Mouse (Mus musculus) heart, embryonic 15.5 days (tissue): ENCODE measurements around the gene Fam168a. TPM values are rescaled to one million over a fixed set of nuclear protein-coding genes. Genes with fewer than 3 reads are reported as not detected.

Source experiments
- ATAC-seq: fragments of 200-750 bp; cut with Nextera tagmentation; replicated peaks from 2 replicates; pipeline ENCODE4 v1.8.0; 2017; ENCODE audit warnings: low read depth, moderate TSS enrichment; ENCODE audit not compliant: insufficient number of reproducible peaks, insufficient read depth, low FRiP score
- H3K27ac ChIP-seq: fragments of 300-500 bp; sonication (generic); 2 replicates; pipeline ENCODE4 v1.5.1; 2015; ENCODE audit warnings: mild to moderate bottlenecking, inconsistent platforms
- H3K27me3 ChIP-seq: fragments of 300-500 bp; sonication (generic); 2 replicates; pipeline ENCODE4 v1.6.1; 2015; ENCODE audit warnings: inconsistent platforms
- H3K36me3 ChIP-seq: fragments of 300-500 bp; sonication (generic); 2 replicates; pipeline ENCODE4 v1.6.1; 2015; ENCODE audit warnings: mild to moderate bottlenecking, inconsistent platforms
- H3K4me1 ChIP-seq: fragments of 300-500 bp; sonication (generic); replicated peaks from 2 replicates; pipeline ENCODE4 v1.6.1; 2015; ENCODE audit warnings: inconsistent platforms
- H3K4me2 ChIP-seq: fragments of 300-500 bp; sonication (generic); 2 replicates; pipeline ENCODE4 v1.6.1; 2015; ENCODE audit warnings: inconsistent platforms, mild to moderate bottlenecking, moderate library complexity
- H3K4me3 ChIP-seq: fragments of 300-500 bp; sonication (generic); 2 replicates; pipeline ENCODE4 v1.5.1; 2015; ENCODE audit warnings: mild to moderate bottlenecking, inconsistent platforms
- H3K9ac ChIP-seq: fragments of 300-500 bp; sonication (generic); 2 replicates; pipeline ENCODE4 v1.6.1; 2015; ENCODE audit warnings: mild to moderate bottlenecking, inconsistent platforms
- H3K9me3 ChIP-seq: fragments of 300-500 bp; sonication (generic); replicated peaks from 2 replicates; pipeline ENCODE4 v1.6.1; 2016; ENCODE audit warnings: inconsistent platforms
- WGBS: fragments of 180-500 bp; shearing (Covaris S2); methylation state at CpG from one replicate; pipeline ENCODE4 v1.1.7; 2015; ENCODE audit warnings: mixed read lengths; 5-methylcytosine and 5-hydroxymethylcytosine counted together
- polyA plus RNA-seq: library from polyadenylated mRNA; unstranded; fragments of >200 nt; fragmentation: Nextera tagmentation; extraction: Ambion mirVana; gene quantifications from 2 replicates; pipeline ENCODE4 v1.2.1, GENCODE M21; 2015

The Fam168a gene
- polyA plus RNA-seq, 1 experiment from 2014 or later: 28.3 TPM

DNA sequence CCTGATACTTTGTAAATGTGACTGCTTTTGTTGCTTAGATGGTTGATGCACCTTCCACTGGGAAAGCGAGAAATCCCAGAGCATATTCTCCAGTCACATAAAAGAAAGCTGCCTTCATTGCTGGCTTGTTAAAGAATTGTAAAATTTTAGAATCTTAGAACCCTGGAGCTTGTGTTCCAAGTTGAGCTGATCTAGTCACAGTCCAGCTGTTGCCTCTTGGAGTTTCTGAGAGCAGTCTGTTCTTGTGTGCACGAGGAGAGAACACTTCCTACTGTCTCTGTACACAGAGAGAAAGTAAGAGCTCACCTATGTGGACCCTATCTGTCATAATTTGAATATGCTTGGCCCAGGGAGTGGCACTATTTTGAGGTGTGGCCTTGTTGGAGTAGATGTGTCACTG is 122.1 kb downstream of the Fam168a start:
- no peak overlapping the region for H3K4me3 ChIP-seq
- no peak overlapping the region for H3K27ac ChIP-seq
- H3K27me3 ChIP-seq: no peaks in the 10 kb centered on the region
- 90% methylated on average over 2 of the region's 2 CpGs for WGBS
- no peaks in the 10 kb centered on the region for H3K4me1 ChIP-seq
- no peak overlapping the region for H3K9ac ChIP-seq
- H3K36me3 ChIP-seq: peaks cover 21% of the 10 kb centered on the region; the same call in 1 of the 2 replicates
- no peak overlapping the region for H3K4me2 ChIP-seq
- no peak for ATAC-seq
- H3K9me3 ChIP-seq: no peaks in the 10 kb centered on the region

DNA sequence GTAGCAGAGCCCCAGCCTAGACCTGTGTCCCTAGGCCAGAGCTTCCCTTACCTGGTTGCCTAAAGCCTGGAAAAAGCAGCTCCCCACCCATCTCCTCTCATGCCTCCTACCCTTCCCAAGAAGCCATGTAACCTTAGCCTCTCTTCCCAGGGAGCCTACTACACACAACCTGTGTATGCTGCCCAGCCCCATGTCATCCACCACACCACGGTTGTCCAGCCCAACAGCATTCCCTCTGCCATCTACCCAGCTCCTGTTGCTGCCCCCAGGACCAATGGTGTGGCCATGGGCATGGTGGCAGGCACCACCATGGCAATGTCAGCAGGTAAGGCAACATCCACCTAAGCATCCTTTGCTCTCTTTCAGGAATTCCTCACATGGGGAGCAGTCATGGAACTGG is 127.4 kb downstream of the Fam168a start:
- H3K4me1 ChIP-seq: peaks cover 3% of the 10 kb centered on the region; the same call in 1 of the 2 replicates
- peaks cover 34% of the 10 kb centered on the region for H3K36me3 ChIP-seq
- H3K4me2 ChIP-seq: no peak overlapping the region
- H3K4me3 ChIP-seq: no peak overlapping the region
- H3K27me3 ChIP-seq: no peaks in the 10 kb centered on the region
- H3K27ac ChIP-seq: no peak overlapping the region
- H3K9me3 ChIP-seq: no peaks in the 10 kb centered on the region
- no peak for ATAC-seq
- 90% methylated on average over 1 of the region's 1 CpGs for WGBS
- H3K9ac ChIP-seq: no peak overlapping the region

DNA sequence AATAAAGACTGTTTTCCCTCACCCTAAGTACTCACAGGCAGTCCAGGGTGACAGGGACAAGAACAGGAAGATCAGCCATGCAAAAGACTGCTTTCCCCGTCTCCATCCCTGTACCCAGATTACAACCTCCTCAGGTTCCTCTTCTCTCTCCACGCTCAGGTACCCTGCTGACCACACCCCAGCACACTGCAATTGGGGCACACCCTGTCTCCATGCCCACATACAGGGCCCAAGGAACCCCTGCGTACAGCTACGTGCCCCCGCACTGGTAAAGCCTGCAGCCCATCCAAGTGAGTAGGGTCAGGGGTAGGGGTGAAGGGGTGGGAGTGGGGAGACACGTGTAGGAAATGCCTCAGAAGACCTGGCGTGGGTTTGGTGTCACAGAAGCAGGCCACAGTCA is 128.7 kb downstream of the Fam168a start:
- Histone ChIP-seq H3K4me1 (peaks cover 16% of the 10 kb centered on the region), H3K4me3 (no peak overlapping the region), H3K9ac (no peak overlapping the region), H3K4me2 (no peak overlapping the region), H3K27ac (no peak overlapping the region), H3K9me3 (no peaks in the 10 kb centered on the region), H3K27me3 (no peaks in the 10 kb centered on the region), H3K36me3 (peaks cover 34% of the 10 kb centered on the region)
- ATAC-seq: no peak
- 85% methylated on average over 7 of the region's 7 CpGs for WGBS

DNA sequence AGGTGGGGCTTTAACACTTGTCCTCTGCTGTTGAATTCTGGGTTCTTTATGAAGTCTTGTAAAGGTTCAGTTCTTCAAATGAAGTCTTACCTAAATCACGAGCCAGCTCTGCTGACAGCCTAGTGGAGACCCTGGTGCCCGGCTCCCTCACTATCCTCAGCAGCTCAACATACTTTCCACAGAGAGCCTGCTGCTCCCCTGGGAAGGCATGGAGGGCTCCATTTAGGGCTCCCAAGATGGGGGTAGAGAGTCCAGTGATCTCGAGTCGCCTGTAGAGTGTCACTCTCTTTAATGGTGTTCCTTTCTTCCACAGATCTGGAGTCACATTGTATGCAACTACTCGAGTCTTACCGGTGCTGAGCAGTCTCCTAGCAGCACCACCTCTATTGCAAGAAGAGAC is 129.3 kb downstream of the Fam168a start:
- no peak overlapping the region for H3K9ac ChIP-seq
- H3K36me3 ChIP-seq: peaks cover 34% of the 10 kb centered on the region
- H3K4me3 ChIP-seq: no peak overlapping the region
- peaks cover 17% of the 10 kb centered on the region for H3K4me1 ChIP-seq
- H3K4me2 ChIP-seq: no peak overlapping the region
- no peaks in the 10 kb centered on the region for H3K9me3 ChIP-seq
- WGBS: 83% methylated on average over 6 of the region's 6 CpGs
- ATAC-seq: no peak
- no peaks in the 10 kb centered on the region for H3K27me3 ChIP-seq
- no peak overlapping the region for H3K27ac ChIP-seq

DNA sequence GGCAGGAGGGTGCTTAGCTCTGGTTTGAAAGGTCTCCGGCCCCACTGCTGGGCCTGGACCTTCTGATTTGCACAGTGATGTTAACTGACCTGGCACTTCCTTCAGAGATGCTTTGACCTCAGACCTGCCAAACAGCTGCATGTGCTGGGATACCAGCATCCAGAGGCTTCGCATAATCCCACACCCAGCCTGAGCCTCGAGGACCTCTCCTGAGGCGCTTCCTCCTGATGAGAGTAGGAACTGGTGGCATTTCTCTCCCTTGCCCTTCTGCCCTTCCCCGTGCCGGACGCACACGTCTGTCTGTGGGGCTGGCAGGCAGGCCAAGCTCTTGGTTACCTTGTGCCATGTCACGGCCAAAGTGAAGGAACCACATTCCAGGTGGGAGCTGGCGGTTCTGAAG is 130.2 kb downstream of the Fam168a start:
- H3K27me3 ChIP-seq: no peaks in the 10 kb centered on the region
- no peak overlapping the region for H3K9ac ChIP-seq
- WGBS: 84% methylated on average over 10 of the region's 10 CpGs
- no peak overlapping the region for H3K4me3 ChIP-seq
- no peak overlapping the region for H3K27ac ChIP-seq
- no peak for ATAC-seq
- H3K4me2 ChIP-seq: no peak overlapping the region
- no peaks in the 10 kb centered on the region for H3K9me3 ChIP-seq
- H3K36me3 ChIP-seq: peaks cover 33% of the 10 kb centered on the region
- peaks cover 17% of the 10 kb centered on the region for H3K4me1 ChIP-seq

DNA sequence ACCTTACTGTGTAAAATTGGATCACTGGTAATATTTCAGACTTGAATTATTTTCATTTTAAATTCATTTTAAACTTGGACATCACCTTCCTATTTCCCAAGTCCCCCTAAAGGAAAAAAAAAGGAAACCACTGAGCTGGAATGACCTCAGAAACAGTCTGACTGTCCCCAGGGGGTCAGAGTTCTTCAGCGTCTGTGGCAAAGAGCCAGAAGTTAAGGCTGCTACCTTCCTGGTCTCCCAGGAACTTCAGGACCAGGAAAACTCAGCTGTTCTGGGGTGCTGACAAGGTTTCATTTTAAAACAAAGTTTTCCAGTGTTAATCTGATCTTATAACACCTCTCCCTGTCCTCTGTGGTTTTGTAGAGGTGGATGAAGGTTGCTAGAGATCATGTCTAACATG is 131.3 kb downstream of the Fam168a start:
- peaks cover 17% of the 10 kb centered on the region for H3K4me1 ChIP-seq
- no peak overlapping the region for H3K4me2 ChIP-seq
- no peaks in the 10 kb centered on the region for H3K27me3 ChIP-seq
- no peak for ATAC-seq
- H3K4me3 ChIP-seq: no peak overlapping the region
- H3K27ac ChIP-seq: no peak overlapping the region
- 58% methylated on average over 1 of the region's 1 CpGs for WGBS
- H3K9ac ChIP-seq: no peak overlapping the region
- H3K36me3 ChIP-seq: peaks cover 28% of the 10 kb centered on the region
- H3K9me3 ChIP-seq: no peaks in the 10 kb centered on the region

DNA sequence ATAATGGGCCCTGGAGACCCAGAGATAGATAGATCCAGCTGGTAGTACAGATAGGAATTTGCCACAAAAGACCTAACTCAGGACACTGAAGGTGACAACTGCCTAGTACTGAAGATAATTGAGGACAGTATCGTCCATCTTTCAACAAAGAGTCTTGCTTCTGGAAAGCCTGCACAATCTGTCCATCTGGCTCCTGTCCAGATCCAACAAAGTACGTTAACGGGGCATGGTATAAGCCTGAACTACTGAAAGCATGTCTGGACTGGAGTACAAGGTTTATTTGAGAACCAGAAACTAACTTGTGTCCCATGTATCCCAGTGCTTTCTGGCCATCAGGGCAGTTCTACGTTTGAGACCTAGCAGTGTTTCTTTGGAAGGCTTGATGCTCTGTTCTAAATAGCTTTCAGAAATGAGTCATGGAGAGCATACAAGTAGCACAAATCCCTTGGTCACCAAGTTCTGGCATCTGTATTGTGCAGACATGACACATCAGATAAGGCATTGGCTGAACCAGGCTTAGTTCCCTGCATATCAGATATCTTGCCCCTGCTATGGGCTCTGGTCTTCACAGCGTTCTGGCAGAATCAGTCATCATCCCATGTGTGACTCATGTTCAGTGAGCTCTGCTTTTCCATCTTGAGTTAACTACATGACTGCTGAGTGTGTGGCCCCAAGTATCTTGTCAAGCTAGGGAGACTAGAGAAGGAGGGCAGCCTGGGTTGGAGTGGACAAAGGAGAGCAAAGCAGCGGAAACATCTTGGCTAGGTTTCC is 133.4 kb downstream of the Fam168a start:
- Histone ChIP-seq H3K27ac (peak overlapping the region; percentile 16; the same call in 1 of the 2 replicates), H3K4me2 (no peak overlapping the region), H3K9me3 (no peaks in the 10 kb centered on the region), H3K4me1 (peaks cover 29% of the 10 kb centered on the region), H3K36me3 (peaks cover 16% of the 10 kb centered on the region), H3K4me3 (no peak overlapping the region), H3K9ac (no peak overlapping the region), H3K27me3 (no peaks in the 10 kb centered on the region)
- WGBS: 47% methylated on average over 6 of the region's 6 CpGs
- ATAC-seq: no peak

DNA sequence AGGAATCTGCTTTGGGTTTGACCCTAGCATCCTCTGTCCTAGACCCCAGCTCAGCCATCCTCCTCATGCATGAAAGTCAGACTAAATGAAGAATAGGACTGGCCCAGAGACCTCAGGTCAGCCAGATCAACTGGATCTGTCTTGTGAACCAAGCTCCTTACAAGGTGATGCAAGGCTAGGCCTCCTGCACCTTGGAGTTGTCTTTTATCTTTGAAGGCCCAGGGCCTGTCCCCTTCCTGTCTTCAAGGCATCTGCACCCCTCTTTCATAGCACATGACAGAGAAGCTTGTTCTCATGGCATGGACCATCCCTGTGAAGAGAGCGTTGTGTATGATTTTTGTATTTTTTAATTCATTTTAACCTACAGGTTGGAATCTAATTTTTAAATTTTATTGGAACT is 134.5 kb downstream of the Fam168a start:
- H3K27ac ChIP-seq: no peak overlapping the region
- H3K4me1 ChIP-seq: peaks cover 38% of the 10 kb centered on the region
- H3K27me3 ChIP-seq: no peaks in the 10 kb centered on the region
- H3K4me2 ChIP-seq: no peak overlapping the region
- no peak for ATAC-seq
- WGBS: 93% methylated on average over 1 of the region's 1 CpGs
- no peaks in the 10 kb centered on the region for H3K9me3 ChIP-seq
- H3K4me3 ChIP-seq: no peak overlapping the region
- H3K9ac ChIP-seq: no peak overlapping the region
- H3K36me3 ChIP-seq: peaks cover 8% of the 10 kb centered on the region

DNA sequence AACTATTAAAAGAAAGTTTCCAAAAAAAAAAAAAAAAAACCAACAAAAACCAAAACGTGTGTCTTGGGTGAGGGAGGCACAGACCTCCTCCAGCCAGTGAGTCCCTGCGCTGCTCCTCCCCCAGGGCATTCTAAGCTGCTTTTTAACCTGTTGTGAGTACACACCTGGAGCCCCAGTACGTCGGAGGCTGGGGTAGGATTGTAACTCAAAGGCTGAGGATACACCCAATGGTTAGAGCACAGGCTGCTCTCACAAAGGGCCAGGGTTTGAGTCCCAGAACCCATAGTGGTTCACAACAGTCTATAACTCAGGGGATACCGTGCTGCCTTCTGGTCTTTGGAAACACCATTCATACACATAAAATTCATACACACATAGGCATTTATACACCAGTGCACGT is 135.2 kb downstream of the Fam168a start:
- Histone ChIP-seq H3K9ac (no peak overlapping the region), H3K4me1 (peaks cover 43% of the 10 kb centered on the region), H3K9me3 (no peaks in the 10 kb centered on the region), H3K27ac (no peak overlapping the region), H3K4me3 (no peak overlapping the region), H3K27me3 (no peaks in the 10 kb centered on the region), H3K4me2 (no peak overlapping the region), H3K36me3 (0 out of 2 replicates have a peak, but pooled peaks cover under 1% of the 10 kb centered on the region)
- 87% methylated on average over 6 of the region's 6 CpGs for WGBS
- no peak for ATAC-seq

DNA sequence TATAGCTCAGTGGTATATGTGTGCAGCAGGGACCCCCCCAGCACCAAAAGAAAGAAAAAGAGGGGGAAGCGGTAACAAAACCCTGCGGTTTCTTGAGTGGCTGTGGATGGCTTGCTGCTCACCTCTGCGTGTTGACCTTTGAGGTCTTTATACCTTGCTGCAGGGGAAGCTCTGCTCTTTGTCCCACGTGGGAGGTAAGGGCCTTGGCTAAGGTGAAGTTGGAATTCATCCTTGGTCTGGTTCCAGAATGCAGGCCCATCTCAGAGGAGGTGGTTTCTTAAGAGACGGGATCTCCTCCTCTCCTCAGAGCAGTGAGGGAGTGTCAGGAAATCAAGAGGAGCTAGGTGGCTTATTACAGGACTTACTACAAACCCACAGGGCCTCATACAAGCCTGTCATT is 135.7 kb downstream of the Fam168a start:
- H3K4me1 ChIP-seq: peaks cover 43% of the 10 kb centered on the region
- WGBS: 91% methylated on average over 5 of the region's 5 CpGs

DNA sequence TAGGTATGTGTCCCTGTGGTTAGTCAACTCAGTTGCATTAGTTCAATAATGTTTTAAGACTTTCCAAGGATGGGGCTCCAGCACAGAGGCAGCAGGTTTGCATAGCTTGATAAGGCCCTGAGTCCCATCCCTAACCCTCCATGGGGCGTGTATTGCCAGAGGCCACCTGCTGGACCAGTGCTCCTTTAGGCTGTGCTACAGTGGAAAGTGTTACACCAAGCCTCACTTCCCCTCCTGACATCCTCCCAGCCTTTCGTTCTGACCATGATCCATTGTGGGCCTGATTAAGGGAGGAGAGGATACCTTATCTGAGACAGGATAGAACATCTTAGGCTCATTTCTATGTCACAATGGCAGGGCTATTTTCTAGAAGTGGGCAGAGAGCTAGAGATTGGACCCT is 137.4 kb downstream of the Fam168a start:
- Histone ChIP-seq H3K4me3 (no peak overlapping the region), H3K9ac (no peak overlapping the region), H3K27ac (peak overlapping the region; percentile 43; the same call in 1 of the 2 replicates), H3K9me3 (no peaks in the 10 kb centered on the region), H3K27me3 (no peaks in the 10 kb centered on the region), H3K4me2 (no peak overlapping the region), H3K4me1 (peaks cover 40% of the 10 kb centered on the region), H3K36me3 (no peaks in the 10 kb centered on the region)
- no peak for ATAC-seq
- 64% methylated on average over 2 of the region's 2 CpGs for WGBS

More for the DNA sequence above, 135.7 kb downstream of the Fam168a start:
- ATAC-seq: no peak
- H3K4me2 ChIP-seq: no peak overlapping the region
- H3K4me3 ChIP-seq: no peak overlapping the region
- H3K27me3 ChIP-seq: no peaks in the 10 kb centered on the region
- H3K9ac ChIP-seq: no peak overlapping the region
- H3K27ac ChIP-seq: no peak overlapping the region
- no peaks in the 10 kb centered on the region for H3K36me3 ChIP-seq
- no peaks in the 10 kb centered on the region for H3K9me3 ChIP-seq

DNA sequence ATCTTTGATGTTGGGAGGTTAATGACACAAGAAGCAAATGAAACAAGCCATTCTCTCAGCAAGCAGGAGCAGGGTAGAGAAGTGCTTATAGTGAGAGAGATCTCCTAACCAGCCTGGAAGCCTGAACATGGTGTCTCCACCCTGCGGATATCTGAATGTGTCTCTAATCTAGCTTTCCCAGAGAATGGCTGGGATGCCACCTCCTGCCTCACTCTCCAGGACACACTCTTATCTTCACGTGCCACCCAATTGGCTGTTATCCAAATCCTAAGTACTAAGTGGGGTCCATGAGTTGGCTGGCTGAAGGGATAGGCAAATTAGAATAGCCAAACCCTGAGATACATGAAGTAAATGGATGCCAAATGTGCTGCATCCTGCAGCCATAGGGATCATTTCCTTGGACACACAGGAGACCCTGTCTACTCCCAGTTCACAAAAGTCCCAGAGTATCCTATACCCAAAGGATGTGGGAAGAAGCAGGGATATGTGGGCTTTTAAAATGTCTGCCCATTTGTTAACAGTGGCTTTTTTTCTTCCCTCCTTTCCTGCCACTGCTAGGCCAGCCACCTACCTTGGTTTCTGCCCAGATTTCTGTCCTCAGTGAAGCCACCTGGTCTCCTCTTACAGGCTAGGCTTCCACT is 138.1 kb downstream of the Fam168a start:
- Histone ChIP-seq H3K4me3 (no peak overlapping the region), H3K4me2 (no peak overlapping the region), H3K9me3 (no peaks in the 10 kb centered on the region), H3K4me1 (peaks cover 34% of the 10 kb centered on the region), H3K36me3 (no peaks in the 10 kb centered on the region), H3K27ac (peak overlapping the region; percentile 71), H3K9ac (no peak overlapping the region), H3K27me3 (no peaks in the 10 kb centered on the region)
- ATAC-seq: no peak
- WGBS: 33% methylated on average over 2 of the region's 2 CpGs
